Mouse (Mus musculus) liver, embryonic 15.5 days (tissue): ENCODE results near the gene Clec2d. TPM values are rescaled to one million over a fixed set of nuclear protein-coding genes. Genes with fewer than 3 reads are reported as not detected.
"Not testable (repeated sequence)": the region's sequence is repeated elsewhere in the genome, so short reads cannot be mapped to it uniquely, and the experiment has no call there.

Experiments
- ATAC-seq: fragments of 200-750 bp; cut with Nextera tagmentation; 2 replicates; pipeline ENCODE4 v1.8.0; 2017; ENCODE audit warnings: moderate number of reproducible peaks, mild to moderate bottlenecking, moderate library complexity; ENCODE audit not compliant: insufficient read depth
- H3K27ac ChIP-seq: fragments of 300-500 bp; sonication (generic); replicated peaks from 2 replicates; pipeline ENCODE4 v1.5.1; 2015; ENCODE audit warnings: mild to moderate bottlenecking, inconsistent platforms
- H3K27me3 ChIP-seq: fragments of 300-500 bp; sonication (generic); 2 replicates; pipeline ENCODE4 v1.6.1; 2015; ENCODE audit warnings: mild to moderate bottlenecking, inconsistent platforms
- H3K36me3 ChIP-seq: fragments of 300-500 bp; sonication (generic); replicated peaks from 2 replicates; pipeline ENCODE4 v1.6.1; 2015; ENCODE audit warnings: moderate library complexity, mild to moderate bottlenecking, inconsistent platforms
- H3K4me1 ChIP-seq: fragments of 300-500 bp; sonication (generic); replicated peaks from 2 replicates; pipeline ENCODE4 v1.6.1; 2015; ENCODE audit warnings: inconsistent platforms
- H3K4me2 ChIP-seq: fragments of 300-500 bp; sonication (generic); 2 replicates; pipeline ENCODE4 v1.6.1; 2015; ENCODE audit warnings: moderate library complexity, mild to moderate bottlenecking, inconsistent platforms
- H3K4me3 ChIP-seq: fragments of 300-500 bp; sonication (generic); replicated peaks from 2 replicates; pipeline ENCODE4 v1.5.1; 2015; ENCODE audit warnings: mild to moderate bottlenecking, inconsistent platforms
- H3K9ac ChIP-seq: fragments of 300-500 bp; sonication (generic); 2 replicates; pipeline ENCODE4 v1.6.1; 2015; ENCODE audit warnings: moderate library complexity, mild to moderate bottlenecking, inconsistent platforms
- H3K9me3 ChIP-seq: fragments of 300-500 bp; sonication (generic); replicated peaks from 2 replicates; pipeline ENCODE4 v1.6.1; 2016; ENCODE audit warnings: inconsistent platforms
- WGBS: fragments of 180-500 bp; shearing (Covaris S2); methylation state at CpG from one replicate; pipeline ENCODE4 v1.1.7; 2015; ENCODE audit warnings: mixed read lengths; ENCODE audit not compliant: insufficient replicate concordance; 5-methylcytosine and 5-hydroxymethylcytosine counted together
- polyA plus RNA-seq: library from polyadenylated mRNA; unstranded; fragments of >200 nt; fragmentation: Nextera tagmentation; extraction: Ambion mirVana; gene quantifications from 2 replicates; pipeline ENCODE4 v1.2.1, GENCODE M21; 2015

Gene Clec2d
- polyA plus RNA-seq, 1 experiment from 2014 or later = 0.58 TPM

- Histone ChIP-seq H3K4me1 (no peaks in the 10 kb centered on the region; the same call in 1 of the 2 replicates), H3K36me3 (peaks cover 35% of the 10 kb centered on the region), H3K4me3 (no peak overlapping the region), H3K27me3 (no peaks in the 10 kb centered on the region), H3K9ac (no peak overlapping the region), H3K9me3 (no peaks in the 10 kb centered on the region), H3K4me2 (no peak overlapping the region), H3K27ac (no peak overlapping the region)
- ATAC-seq = no peak
Measured at GRCm38 (mm10) chr6:129187200-129187651, 6.8 kb downstream of the Clec2d start.

- not testable (repeated sequence) for H3K27me3 ChIP-seq, ATAC-seq, H3K9me3 ChIP-seq, H3K27ac ChIP-seq, H3K4me2 ChIP-seq, H3K4me3 ChIP-seq, H3K4me1 ChIP-seq, H3K9ac ChIP-seq
- peaks cover 35% of the 10 kb centered on the region for H3K36me3 ChIP-seq
- 71% methylated on average over 3 of the region's 3 CpGs for WGBS
Measured at GRCm38 (mm10) chr6:129187816-129188215, 7.4 kb downstream of the Clec2d start.

- Histone ChIP-seq H3K27ac (no peak overlapping the region), H3K9ac (no peak overlapping the region), H3K4me1 (no peaks in the 10 kb centered on the region), H3K4me3 (no peak overlapping the region), H3K4me2 (no peak overlapping the region), H3K36me3 (no peaks in the 10 kb centered on the region), H3K9me3 (no peaks in the 10 kb centered on the region), H3K27me3 (no peaks in the 10 kb centered on the region)
- no peak for ATAC-seq
- 70% methylated on average over 2 of the region's 2 CpGs for WGBS
Measured at GRCm38 (mm10) chr6:129193431-129193830, 13.0 kb downstream of the Clec2d start.

- H3K27ac ChIP-seq, H3K4me3 ChIP-seq, ATAC-seq, H3K9me3 ChIP-seq, H3K4me2 ChIP-seq, H3K9ac ChIP-seq, H3K36me3 ChIP-seq, H3K4me1 ChIP-seq, H3K27me3 ChIP-seq: not testable (repeated sequence)
Measured at GRCm38 (mm10) chr6:129200066-129200465, 19.7 kb downstream of the Clec2d start.

- Histone ChIP-seq H3K9me3 (no peaks in the 10 kb centered on the region), H3K4me2 (no peak overlapping the region), H3K36me3 (no peaks in the 10 kb centered on the region), H3K4me3 (no peak overlapping the region), H3K9ac (no peak overlapping the region), H3K27me3 (no peaks in the 10 kb centered on the region), H3K27ac (no peak overlapping the region), H3K4me1 (no peaks in the 10 kb centered on the region)
- WGBS = 71% methylated on average over 1 of the region's 1 CpGs
- ATAC-seq = no peak
Measured at GRCm38 (mm10) chr6:129202306-129202705, 21.9 kb downstream of the Clec2d start.

GRCm38 (mm10) chr6:129204342-129204741 lies 23.9 kb downstream of the Clec2d start:
- Histone ChIP-seq H3K36me3 (no peaks in the 10 kb centered on the region), H3K4me2 (no peak overlapping the region), H3K9ac (no peak overlapping the region), H3K27ac (no peak overlapping the region), H3K4me1 (no peaks in the 10 kb centered on the region), H3K9me3 (no peaks in the 10 kb centered on the region), H3K4me3 (no peak overlapping the region), H3K27me3 (no peaks in the 10 kb centered on the region)
- WGBS = 36% methylated on average over 1 of the region's 1 CpGs
- no peak for ATAC-seq

GRCm38 (mm10) chr6:129204838-129205237 lies 24.4 kb downstream of the Clec2d start:
- ATAC-seq = no peak
- Histone ChIP-seq H3K27ac (no peak overlapping the region), H3K4me3 (no peak overlapping the region), H3K9me3 (no peaks in the 10 kb centered on the region), H3K27me3 (no peaks in the 10 kb centered on the region), H3K9ac (no peak overlapping the region), H3K4me1 (no peaks in the 10 kb centered on the region), H3K36me3 (no peaks in the 10 kb centered on the region), H3K4me2 (no peak overlapping the region)
- WGBS = 69% methylated on average over 3 of the region's 3 CpGs

- Histone ChIP-seq H3K27ac (no peak overlapping the region), H3K4me3 (no peak overlapping the region), H3K9ac (no peak overlapping the region), H3K4me2 (no peak overlapping the region), H3K27me3 (no peaks in the 10 kb centered on the region), H3K36me3 (no peaks in the 10 kb centered on the region), H3K9me3 (no peaks in the 10 kb centered on the region), H3K4me1 (no peaks in the 10 kb centered on the region; the same call in 1 of the 2 replicates)
- WGBS = 68% methylated on average over 5 of the region's 5 CpGs
- no peak for ATAC-seq
Measured at GRCm38 (mm10) chr6:129208891-129209519, 28.6 kb downstream of the Clec2d start.

- H3K4me1 ChIP-seq = peaks cover 4% of the 10 kb centered on the region; the same call in 1 of the 2 replicates
- H3K9ac ChIP-seq = no peak overlapping the region
- no peak overlapping the region for H3K4me3 ChIP-seq
- H3K27me3 ChIP-seq = no peaks in the 10 kb centered on the region
- WGBS = 57% methylated on average over 1 of the region's 1 CpGs
- no peaks in the 10 kb centered on the region for H3K9me3 ChIP-seq
- no peak overlapping the region for H3K4me2 ChIP-seq
- H3K36me3 ChIP-seq = no peaks in the 10 kb centered on the region
- no peak overlapping the region for H3K27ac ChIP-seq
- no peak for ATAC-seq
Measured at GRCm38 (mm10) chr6:129209785-129210446, 29.5 kb downstream of the Clec2d start.

GRCm38 (mm10) chr6:129210447-129210790 lies 30.0 kb downstream of the Clec2d start:
- ATAC-seq = no peak
- Histone ChIP-seq H3K27ac (no peak overlapping the region), H3K9ac (no peak overlapping the region), H3K4me2 (no peak overlapping the region), H3K4me1 (peaks cover 4% of the 10 kb centered on the region; the same call in 1 of the 2 replicates), H3K9me3 (no peaks in the 10 kb centered on the region), H3K4me3 (no peak overlapping the region), H3K27me3 (no peaks in the 10 kb centered on the region), H3K36me3 (no peaks in the 10 kb centered on the region)
- WGBS = 33% methylated on average over 4 of the region's 4 CpGs

- no peaks in the 10 kb centered on the region for H3K36me3 ChIP-seq
- peak; percentile 57 for ATAC-seq
- no peaks in the 10 kb centered on the region for H3K27me3 ChIP-seq
- H3K27ac ChIP-seq = peak overlapping the region; percentile 53; the same call in 1 of the 2 replicates
- no peak overlapping the region for H3K4me2 ChIP-seq
- H3K4me1 ChIP-seq = peaks cover 15% of the 10 kb centered on the region
- no peak overlapping the region for H3K9ac ChIP-seq
- no peaks in the 10 kb centered on the region for H3K9me3 ChIP-seq
- no peak overlapping the region for H3K4me3 ChIP-seq
Measured at GRCm38 (mm10) chr6:129212421-129213195, 32.2 kb downstream of the Clec2d start.
